Mouse (Mus musculus) regulatory T cell (primary cell): ENCODE measurements around the gene Adcy5.

Source experiments
- in situ Hi-C: fragments of 300-600 bp; cut with MboI, MseI; formaldehyde crosslinking; loops from one replicate; pipeline ENCODE4 v1.15.1; 2025; ENCODE audit warnings: high pct_unique_total_duplicates

Adcy5 gene

GRCm38 (mm10) chr16:35200432-35201142 is 45.9 kb downstream of the Adcy5 start:
- in situ Hi-C loops: no loop called here

DNA sequence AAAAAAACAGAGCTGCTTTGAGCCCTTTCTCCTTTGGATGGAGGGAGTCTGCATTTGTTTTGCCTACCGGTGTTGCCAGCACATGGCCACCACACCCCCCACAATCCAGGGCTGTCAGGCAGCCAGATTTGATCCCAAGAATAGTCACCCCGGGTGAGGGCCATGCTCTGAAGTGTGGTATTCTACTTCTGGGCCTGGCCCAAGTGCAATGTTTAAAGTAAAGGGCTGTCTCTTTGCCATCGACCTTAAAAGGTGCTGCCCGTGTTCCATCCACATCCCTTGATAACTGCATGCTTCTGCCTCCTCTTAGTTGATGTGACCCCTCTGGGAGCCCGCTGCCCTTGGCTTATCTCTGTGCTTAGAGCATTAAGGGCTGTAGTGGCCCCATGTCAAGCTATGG is 46.6 kb downstream of the Adcy5 start:
- in situ Hi-C loops: no loop called here

- in situ Hi-C loops: no loop called here
Measured at GRCm38 (mm10) chr16:35203511-35203910, 48.8 kb downstream of the Adcy5 start.

- in situ Hi-C loops: no loop called here
Measured at GRCm38 (mm10) chr16:35205681-35206080, 51.0 kb downstream of the Adcy5 start.

- in situ Hi-C loops: no loop called here
Measured at GRCm38 (mm10) chr16:35206426-35206825, 51.7 kb downstream of the Adcy5 start.

GRCm38 (mm10) chr16:35208796-35209195 is 54.1 kb downstream of the Adcy5 start:
- in situ Hi-C loops: no loop called here

- in situ Hi-C loops: no loop called here
Measured at GRCm38 (mm10) chr16:35209753-35210152, 55.1 kb downstream of the Adcy5 start.

DNA sequence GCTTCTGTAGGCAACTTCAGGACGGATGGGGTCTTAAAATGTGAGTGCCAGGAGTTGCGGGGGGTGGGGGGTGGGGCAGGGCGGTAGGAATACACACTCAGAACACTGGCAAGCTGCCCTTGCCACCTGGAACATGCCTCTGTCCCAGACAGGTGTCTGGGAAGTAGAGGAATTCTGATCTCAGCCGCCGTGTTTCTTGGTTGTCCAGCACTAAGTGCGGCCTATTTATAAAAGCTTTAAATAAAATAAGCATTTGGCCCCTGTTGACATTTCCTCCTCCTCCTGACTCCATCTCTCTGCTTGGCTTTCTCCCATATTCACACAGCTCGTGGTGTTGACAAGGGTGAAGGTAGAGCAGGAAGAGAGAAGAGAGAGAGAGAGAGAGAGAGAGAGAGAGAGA is 60.4 kb downstream of the Adcy5 start:
- in situ Hi-C loops: no loop called here

DNA sequence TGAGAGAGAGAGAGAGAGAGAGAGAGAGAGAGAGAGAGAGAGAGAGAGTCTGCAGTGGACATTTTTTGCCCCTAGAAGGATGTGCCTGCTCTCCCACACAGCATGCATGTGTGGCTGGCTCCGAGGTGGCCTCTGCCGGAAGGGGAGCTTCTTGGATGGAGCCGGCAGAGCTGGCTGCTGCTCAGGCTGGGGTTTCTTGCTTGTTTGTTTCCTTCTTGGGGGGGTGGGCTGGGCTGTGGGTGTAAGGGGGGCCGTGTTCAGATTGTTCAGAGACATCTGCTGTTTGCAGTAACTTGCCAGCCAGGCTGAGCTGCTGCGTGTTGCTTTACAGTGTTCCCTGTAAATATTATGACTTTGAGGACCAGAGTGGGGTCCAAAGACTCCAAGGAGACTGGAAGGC is 60.8 kb downstream of the Adcy5 start:
- in situ Hi-C loops: no loop called here

GRCm38 (mm10) chr16:35216826-35217491 is 62.3 kb downstream of the Adcy5 start:
- in situ Hi-C loops: no loop called here

GRCm38 (mm10) chr16:35220412-35220811 is 65.7 kb downstream of the Adcy5 start:
- in situ Hi-C loops: no loop called here

DNA sequence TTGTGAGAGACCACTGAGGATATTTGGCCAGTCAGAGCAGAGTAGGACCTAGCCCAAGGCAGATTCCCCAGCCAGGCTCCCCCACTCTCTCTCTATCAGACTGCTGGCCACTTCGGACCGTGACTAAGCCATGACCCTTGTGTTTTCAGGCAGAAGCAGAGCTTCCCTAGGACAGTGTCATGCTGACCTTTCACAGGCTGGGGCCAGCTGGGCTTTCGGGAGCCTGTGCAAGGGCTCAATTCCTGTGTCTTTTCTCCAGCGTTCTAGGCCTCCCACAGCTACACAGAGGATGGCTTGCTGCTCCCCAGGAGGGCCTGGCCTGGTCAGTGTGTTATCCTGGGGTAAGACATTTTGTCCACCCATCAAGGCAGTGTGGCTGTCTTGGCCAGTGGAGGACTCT is 66.9 kb downstream of the Adcy5 start:
- in situ Hi-C loops: no loop called here

DNA sequence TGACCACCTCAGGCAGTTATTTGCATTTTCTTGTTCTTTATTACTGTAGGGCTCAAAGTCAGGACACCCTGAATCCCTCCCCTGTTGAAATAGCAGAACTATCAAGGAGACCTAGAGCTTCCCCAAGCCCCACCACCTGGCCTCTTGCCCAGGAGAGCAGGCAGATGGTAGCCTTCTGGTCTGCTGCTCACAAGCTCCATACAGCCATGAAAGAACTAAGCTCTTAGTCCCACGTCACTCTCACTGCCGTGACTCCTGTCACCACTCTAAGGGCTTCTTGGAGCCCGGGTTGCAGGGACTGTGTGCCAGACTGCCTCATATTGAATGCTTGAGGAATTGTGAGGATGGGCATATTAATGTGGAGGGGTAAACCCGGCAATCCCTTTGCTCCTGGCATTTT is 69.3 kb downstream of the Adcy5 start:
- in situ Hi-C loops: no loop called here

DNA sequence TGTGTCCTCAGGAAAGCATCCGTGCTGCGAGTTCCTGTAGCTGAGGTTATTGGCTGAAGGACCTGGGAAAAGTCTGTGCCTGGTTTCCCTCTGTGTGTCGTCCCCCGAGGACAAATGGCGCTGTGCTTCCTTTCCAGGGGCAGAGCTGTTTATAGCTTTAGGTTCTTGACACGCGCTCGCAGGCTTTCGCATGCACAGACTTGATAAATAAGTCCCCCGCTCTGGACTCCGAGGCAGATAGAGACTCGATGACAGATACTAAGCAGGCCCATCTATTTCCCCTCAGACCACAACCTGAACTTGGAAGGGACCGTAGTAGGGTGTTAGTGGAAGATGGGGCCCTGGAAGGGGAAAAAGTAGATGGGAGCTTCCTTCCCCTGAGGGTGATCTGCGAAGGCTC is 70.0 kb downstream of the Adcy5 start:
- in situ Hi-C loops: no loop called here

DNA sequence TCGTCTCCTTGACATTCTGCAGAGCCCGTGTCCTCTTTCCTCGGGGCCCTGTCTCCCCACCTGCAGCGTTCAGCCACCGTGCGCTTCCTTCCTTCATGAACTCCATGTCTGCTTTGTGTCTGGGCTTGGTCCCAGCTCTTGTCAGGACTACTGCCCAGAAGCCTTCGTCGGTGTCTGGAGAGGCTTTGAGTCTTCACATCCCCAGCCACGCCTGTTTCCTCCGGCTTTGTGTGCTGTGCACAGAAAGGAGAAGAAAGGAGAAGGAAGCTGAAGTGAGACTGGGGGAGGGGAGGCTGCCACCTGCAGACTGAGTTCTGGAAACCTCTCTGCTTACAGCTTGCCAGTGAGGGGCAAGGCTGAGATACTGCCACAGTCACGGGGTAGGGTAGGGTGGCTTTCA is 74.9 kb downstream of the Adcy5 start:
- in situ Hi-C loops: no loop called here

- in situ Hi-C loops: no loop called here
Measured at GRCm38 (mm10) chr16:35232153-35232750, 77.6 kb downstream of the Adcy5 start.

DNA sequence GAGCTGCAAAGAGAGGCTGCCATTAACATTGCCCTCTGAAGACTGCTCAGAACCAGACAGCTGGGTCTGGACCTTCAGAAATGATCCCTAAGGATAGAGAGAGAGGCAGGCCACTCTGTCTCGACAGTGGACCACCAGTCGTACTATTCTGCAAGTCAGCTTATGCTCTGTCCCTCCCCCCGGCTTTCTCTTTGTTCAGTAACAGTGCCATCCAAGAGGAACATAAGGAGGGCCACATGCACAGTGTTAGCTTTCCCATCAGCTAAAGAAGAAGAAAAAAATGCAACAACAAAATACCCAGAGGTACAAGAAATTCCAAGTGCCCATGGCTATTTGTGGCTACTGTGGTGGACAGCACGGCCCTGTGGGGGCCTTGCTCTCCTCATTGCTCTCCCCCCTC is 78.7 kb downstream of the Adcy5 start:
- in situ Hi-C loops: no loop called here

GRCm38 (mm10) chr16:35237091-35237490 is 82.4 kb downstream of the Adcy5 start:
- in situ Hi-C loops: no loop called here

DNA sequence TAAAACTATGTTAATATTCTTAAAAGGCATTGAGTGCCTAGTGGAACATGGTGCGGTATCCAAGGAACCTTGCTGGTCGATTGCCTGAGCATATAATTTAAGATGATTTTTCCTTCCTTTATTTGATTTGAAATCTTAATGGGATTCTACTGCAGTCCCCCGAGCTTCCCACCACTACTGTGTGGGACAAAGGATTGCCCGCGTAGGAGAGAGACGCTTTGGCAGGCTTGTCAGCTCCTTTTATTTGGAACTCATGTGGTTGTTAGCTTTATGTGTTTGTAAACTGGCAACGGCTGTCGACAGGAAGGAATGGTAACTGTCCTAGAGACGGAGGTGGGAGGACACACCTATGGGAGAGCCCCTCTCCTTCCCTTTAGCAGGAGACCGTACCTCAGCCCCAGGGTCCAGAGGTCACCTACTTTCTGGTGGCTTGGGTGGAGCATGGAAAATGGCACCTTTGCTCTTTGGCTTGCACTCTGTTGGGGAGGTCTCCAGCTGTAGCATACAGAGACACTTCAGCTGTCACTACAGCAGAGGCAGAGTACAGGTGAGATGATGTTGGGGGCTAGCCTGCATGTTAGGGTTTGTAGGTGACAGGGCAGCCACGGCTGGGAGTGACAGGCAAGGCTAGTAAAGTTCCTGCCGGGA is 84.8 kb downstream of the Adcy5 start:
- in situ Hi-C loops: no loop called here

GRCm38 (mm10) chr16:35239966-35240730 is 85.5 kb downstream of the Adcy5 start:
- in situ Hi-C loops: no loop called here

DNA sequence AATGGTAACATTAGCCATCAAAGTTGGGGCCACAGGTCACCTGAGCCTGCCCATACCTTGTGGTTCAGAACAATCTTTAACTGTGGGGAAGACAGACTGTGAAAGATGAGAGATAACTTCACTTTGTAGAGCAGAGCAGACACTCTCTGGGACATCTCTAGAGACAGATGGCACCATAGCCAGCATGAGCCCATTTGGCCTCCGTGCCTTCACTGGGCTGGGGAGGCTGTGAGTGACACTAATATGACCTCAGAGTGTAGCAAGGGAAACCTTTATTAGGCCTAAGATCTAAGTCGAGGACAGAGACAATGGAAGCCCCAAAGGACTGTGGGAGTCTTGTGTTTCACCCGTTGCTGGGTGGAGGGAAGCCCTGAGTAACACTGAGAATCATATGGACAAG is 92.7 kb downstream of the Adcy5 start:
- in situ Hi-C loops: no loop called here

GRCm38 (mm10) chr16:35248825-35249224 is 94.1 kb downstream of the Adcy5 start:
- in situ Hi-C loops: no loop called here
